Mouse (Mus musculus) spleen, postnatal 10 days (tissue): ENCODE measurements around the gene Mdm2.

Experiments used
- DNase-seq, 2 experiments: peaks; one replicate each; pipeline ENCODE4 v3.0.0; 2021 to 2022; ENCODE audit warnings: low spot score in 2 of 2

Gene Mdm2

GRCm38 (mm10) chr10:117670092-117670491 lies 40.5 kb downstream of the Mdm2 start:
- DNase-seq, result no peak

GRCm38 (mm10) chr10:117669449-117670090 lies 41.0 kb downstream of the Mdm2 start:
- DNase-seq, result no peak

DNA sequence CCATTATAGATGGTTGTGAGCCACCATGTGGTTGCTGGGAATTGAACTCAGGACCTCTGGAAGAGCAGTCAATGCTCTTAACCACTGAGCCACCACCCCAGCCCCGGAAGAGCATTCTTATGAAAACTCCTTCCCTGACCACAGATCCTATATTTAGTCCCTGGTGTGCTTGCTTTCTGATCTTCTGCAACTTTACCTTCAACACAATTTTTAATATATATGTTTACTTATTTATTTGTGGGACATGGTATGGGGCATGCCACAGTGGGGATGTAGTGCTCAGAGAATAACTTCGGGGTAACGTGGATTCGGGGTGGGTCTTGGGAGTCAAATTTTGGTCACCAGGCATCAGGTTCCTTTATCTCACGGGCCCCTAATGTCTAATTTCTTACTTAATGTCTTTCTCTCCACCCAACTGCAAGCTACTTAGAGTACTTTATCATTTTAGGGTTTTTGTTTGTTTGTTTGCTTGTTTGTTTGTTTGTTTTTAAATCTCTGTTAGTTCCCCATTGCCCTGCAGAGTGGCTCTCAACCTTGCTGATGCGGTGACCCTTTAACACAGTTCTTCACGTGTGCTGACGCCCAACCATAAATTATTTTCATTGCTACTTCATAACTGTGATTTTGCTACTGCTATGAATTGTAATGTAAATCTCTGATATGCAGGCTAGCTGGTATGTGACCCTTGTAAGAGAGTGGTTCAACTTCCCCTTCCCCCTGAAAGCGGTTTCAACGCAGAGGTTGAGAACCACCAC lies 41.8 kb downstream of the Mdm2 start:
- no peak for DNase-seq

DNA sequence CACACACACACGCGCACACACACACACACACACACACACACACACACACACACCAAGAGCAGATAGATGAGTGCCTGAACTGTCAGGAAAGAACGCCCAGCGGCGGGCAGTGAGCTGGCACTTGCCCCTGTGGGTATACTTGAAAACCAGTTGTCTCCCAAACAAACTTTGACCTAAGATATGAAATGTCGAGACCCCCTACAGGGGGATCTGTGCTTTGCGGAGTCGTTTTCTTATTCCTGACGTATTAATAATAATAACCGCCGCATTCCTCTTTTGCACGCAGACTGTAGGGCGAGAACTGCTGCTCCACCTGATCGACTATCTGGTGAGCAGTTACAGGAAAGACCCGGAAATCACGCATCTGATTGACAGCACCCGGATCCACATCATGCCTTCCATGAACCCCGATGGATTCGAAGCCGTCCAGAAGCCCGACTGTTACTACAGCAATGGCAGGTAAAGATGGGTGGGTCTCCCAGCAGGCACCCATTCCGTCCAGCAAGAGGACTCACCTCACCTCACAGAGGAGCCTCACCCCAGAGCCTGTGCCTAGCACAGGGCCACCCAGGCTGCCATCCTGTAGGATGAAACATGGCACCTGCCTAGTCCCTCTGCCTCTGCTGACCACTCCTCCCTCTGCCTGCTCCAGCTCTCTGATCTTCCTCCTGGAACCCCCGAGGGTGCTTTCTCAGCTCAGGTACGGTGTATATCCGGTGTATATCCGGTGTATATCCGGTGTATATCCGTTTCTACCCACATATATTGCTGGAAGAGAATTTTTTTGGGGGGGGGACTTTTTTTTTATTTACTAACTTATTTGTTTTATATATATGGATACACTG lies 42.7 kb downstream of the Mdm2 start:
- no peak for DNase-seq

- DNase-seq, result no peak
Observed at GRCm38 (mm10) chr10:117666947-117667630, 43.5 kb downstream of the Mdm2 start.

DNA sequence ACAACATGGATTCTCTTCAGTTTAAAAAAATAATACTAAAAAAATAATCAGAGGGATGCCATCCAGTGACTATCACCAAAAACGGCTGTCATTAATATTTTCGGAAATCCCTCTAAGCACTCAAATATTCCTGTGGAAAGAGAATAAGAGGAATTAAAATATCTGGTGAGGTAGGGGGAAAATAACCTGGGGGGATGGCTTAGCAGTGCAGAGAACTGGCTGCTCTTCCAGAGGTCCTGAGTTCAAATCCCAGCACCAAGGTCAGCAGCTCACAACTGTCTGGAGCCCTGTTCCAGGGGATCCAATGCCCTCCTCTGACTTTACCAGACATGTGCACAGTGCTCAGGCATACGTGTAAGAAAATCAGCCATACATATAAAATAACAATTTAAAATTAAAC lies 44.2 kb downstream of the Mdm2 start:
- no peak for DNase-seq

DNA sequence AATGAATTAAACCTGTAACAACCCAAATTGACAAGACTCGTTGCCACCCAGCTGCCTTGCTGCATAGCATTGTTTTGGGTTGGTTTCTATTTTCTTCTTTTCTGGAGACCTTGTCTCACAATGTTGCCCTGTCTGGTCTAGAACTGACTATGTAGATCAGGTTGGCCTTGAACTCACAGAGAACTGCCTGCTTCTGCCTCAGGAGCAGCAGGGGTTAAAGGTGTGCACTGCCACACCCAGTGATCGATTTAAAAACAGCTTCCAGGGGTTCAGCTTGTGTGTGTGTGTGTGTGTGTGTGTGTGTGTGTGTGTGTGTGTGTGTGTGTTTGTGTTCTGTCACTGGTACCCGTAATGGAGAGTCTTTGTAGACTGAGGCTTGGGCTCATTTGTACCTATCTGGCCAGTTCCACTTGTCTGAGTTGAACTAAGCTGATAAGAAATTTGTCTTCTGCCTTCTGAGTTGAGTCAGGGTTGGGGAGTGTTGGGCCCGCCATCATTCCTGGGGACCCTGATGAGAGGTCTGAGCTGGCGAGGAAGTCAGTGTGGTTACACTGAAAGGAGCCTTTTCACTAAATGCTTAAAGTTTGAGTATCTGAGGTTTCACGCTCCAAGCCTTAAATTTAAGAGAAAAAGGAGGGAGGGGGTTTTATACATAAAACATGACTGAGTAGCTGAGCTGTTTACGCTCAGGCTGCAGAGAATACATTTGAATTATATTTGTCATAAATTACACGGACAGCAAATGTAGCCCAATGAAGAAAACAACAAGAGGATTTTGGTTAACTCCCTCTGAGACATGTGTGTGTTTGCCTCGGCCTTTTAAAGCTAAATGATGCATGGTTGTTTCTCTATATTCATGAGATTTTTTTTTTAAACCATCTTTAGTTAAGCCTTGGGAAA lies 44.9 kb downstream of the Mdm2 start:
- no peak for DNase-seq

DNA sequence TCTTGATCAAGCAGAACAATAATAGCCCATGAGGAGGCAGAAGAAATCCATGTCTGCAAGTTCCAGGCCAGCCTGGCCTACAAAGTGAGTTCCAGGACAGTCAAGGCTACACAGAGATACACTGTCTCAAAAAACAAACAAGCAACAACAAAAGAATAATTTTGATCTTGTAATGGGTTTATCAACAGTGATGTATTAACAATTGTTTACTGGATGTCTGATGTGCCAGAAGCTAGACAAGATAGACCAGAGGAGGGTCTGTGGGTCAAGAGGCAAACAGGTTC lies 45.7 kb downstream of the Mdm2 start:
- DNase-seq, result no peak

- DNase-seq, result no peak
Observed at GRCm38 (mm10) chr10:117664208-117664925, 46.2 kb downstream of the Mdm2 start.

GRCm38 (mm10) chr10:117663865-117664200 lies 46.7 kb downstream of the Mdm2 start:
- peak in 1 of 2 experiments; percentile 38 for DNase-seq

DNA sequence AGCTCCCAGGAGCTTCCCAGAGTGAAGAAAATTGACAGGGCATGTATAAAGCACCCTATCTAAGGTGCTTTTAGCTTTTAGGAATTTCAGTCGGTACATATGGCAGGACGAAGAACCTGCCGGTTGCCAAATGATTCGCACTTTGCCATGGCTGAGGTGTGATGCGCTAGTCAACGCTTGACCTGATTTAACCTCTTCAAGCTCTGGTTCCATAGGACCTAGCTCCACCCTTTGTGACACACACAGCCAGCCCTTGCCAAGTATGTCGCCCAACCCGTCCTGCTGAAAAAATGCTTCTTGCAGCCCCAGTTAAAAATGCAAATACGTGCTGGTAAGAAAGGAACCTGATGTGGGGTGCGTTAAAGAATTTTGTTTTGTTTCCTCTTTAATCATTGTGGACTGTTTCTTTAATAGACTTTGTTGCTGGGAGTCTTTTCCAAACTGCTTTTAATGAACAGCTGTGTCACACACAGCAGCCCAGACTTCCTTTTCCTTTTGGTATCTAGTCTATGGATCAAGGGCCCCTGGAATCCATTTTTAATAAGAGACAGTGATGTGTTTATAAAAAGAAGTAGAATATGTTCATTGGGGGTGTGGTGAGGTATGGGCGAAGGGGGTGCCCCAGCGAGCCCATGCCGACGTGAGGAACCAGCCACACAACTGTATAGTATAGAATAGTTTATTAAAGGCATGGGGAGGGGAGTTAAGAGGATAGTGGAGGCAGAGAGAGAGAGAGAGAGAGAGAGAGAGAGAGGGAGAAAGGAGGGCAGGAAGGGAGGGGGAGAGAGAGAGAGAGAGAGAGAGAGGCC lies 47.3 kb downstream of the Mdm2 start:
- DNase-seq, result no peak

- DNase-seq, result no peak
Observed at GRCm38 (mm10) chr10:117662316-117663055, 48.1 kb downstream of the Mdm2 start.

- DNase-seq, result peak in 1 of 2 experiments; percentile 39
Observed at GRCm38 (mm10) chr10:117659819-117660218, 50.7 kb downstream of the Mdm2 start.

GRCm38 (mm10) chr10:117659430-117659813 lies 51.1 kb downstream of the Mdm2 start:
- DNase-seq, result no peak

DNA sequence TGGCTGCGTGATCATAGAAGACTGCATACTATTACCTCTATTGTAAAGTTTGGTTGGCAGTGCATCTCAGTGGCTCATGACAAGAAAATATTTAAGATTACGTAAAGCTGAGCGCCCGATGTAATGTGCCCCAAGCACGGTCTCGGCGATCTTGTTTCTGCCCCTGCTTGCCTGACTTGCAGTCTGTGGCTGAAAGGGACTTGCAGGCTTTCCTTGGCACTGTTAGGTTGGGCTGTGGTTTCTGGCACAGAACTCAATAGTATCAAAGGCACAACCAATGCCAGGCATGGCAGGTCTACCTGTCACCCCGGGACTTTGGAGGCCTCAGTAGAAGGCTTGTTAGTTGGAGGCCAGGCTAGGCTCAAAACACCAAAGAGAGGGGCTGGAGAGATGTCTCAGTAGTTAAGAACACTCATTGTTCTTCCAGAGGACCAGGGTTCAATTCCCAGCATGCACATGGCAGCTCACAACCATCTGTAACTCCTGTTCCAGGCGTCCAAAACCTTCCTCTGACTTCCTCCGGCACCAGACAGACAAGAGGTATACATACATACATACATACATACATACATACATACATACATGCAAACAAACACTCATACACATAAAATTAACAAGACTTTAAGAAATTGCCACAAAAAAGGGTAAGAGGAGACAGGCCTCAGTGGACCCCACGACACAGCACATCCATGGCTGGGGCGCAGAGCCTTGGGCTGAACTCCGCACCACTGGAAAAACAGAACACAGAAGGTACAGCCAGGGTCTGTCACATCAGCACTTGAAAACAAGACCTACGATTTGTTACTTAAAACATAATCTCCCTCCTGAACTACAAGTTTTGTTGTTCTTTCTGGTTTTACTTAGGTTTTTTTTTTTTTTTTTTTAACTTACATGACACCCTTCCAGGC lies 51.8 kb downstream of the Mdm2 start:
- no peak for DNase-seq

DNA sequence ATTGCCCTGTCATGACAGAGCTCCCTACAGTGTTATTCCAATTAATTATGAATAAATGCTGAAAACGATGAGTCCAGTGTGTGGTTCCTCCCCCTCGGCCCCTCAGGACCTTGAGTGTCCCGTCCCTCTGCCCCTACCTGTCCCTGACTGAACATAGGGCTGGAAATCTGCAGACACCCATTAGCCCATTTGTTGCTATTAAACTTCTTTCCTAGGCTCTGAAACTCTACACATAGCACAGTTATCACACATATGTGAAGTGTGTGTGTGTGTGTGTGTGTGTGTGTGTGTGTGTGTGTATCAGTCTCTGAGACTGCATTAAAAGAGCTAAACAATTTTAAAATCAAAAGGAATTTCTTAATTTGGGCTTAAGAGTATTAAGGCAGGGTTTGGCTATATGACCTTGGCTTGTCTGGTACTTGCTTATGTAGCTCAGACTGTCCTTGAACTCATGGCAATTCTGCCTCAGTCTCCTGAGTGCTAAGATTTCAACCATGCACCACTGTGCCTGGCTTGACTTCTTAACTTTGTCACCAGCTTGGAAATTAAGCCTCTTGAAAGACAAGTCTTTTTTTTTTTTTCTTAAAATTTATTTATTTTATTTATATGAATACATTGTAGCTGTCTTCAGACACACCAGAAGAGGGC lies 52.8 kb downstream of the Mdm2 start:
- DNase-seq, result no peak

GRCm38 (mm10) chr10:117656985-117657658 lies 53.4 kb downstream of the Mdm2 start:
- DNase-seq, result no peak
